Mouse (Mus musculus) kidney, adult 8-10 months (tissue): ENCODE data around the gene Nxph4.

Experiments
- DNase-seq, 2 experiments: peaks; one replicate each; pipeline ENCODE4 v3.0.0; 2022

Nxph4 gene

DNA sequence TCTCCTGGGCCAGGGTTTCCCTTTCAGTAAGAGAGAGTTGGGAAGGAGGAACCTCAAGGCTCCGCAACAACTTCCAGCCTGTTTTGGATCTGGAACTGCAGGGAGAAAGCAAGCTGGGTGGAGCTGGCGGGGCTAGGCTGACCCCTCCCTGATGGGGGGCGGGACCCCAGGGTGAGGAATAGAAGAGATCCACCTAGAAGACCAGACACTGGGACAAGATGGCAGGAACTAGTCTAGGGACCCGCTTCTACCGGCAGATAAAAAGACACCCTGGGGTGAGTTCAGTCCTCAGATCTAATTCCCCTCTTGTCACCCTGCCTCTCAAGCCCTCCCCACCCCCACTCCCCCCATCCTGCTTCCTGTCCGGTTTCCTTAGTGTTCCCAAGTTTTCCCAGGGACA, 19.6 kb downstream of the Nxph4 start, which contains the start of gene Ndufa4l2:
TSS of gene Ndufa4l2 (plus strand) at position 204 of the 400 bp plus-strand sequence.
- no peak for DNase-seq

- no peak for DNase-seq
Observed at GRCm38 (mm10) chr10:127514111-127514698, 20.2 kb downstream of the Nxph4 start.

GRCm38 (mm10) chr10:127513501-127514091, 20.8 kb downstream of the Nxph4 start:
- DNase-seq: no peak

- DNase-seq: peak; percentile 86 to 96
Observed at GRCm38 (mm10) chr10:127512813-127513212, 21.5 kb downstream of the Nxph4 start.

DNA sequence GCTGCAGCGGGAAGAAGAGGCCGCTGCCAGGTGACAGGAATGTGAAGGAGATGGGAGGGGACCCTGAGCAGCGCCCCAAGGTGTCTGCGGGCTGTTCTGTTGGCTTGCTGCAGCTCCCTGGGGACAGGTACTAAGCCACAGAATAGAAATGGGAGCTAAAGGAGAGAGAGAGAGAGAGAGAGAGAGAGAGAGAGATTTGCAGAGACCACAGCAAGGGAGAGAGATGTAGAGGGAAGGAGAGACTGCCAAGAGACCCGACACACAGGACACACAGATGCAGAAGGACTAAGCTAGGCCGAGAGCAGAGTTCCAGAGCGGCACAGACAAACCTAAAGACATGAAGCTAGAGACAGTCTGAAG, 22.1 kb downstream of the Nxph4 start:
- DNase-seq: no peak

DNA sequence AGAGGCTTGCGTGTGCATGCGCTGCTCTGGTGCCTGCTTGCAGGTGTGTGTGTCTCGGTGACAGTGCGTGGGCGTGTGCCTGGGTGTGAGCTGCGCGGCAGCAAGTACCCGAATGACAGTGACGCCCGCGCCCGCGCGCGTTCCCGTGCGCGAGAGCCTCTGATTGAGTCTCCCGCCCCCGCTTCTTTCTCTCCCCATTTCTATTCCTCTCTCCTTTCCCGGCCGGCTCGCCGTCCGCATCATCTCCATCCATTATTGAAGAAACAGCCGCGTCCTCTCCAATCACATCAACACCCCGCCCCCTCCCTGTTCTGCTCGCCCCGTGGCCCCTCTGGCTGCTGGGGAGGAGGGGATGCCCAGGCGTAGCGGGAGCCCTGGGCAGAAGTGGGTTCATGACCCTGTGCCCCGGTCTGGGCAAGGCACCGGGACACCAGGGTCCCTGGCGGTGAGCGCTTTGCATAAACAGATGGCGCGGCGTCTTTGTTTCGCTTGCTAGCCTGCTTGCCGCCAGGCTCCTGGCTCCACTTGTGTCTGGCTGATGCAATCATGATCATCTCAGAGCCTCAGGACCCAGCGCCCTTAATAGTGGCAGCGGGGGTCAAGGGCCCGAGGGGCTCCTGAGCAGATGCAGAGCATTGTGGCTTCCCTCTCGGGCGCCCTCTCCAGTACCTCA, 22.6 kb downstream of the Nxph4 start:
- DNase-seq: no peak

- no peak for DNase-seq
Observed at GRCm38 (mm10) chr10:127510895-127511617, 23.3 kb downstream of the Nxph4 start.

DNA sequence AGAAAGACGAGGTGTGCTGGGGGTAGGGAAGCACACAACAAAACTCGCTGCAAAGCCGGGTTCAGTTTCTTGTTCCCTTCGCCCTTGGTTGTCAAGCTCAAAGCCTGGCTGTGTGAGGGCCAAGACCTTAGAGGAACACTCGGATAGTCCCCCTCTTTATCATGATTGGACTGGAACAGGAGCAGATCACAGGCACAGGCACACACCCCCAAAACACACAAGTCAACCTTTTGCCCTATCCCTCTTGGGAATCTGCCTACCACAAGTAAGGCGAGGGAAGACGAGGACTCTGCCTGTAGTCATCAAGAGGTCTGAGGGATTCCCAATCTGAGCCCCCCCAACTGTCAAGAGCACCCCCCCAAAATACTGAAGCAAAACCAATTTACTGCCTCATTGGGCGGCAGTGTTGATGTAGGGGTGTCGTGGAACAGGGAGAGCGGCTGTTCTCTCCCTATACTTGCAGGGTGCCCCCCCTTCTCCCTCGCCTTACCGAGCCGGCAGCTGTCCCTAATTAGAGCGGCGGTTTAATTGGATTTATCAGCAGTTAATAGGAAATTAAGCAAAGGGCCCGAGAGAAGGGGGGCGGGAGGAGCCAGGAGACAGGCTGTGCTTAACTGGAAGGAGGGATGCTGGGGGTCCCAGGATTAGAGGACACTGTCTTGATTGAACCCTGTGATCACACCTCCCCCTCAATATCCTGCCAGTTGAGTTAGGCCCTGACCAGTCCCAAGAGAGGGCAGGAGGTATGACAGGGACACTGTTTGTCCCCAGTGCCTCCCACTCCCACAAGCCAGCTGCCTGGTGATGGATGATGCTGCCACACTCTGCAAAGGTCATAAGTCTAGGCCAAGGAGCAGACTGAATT, 24.3 kb downstream of the Nxph4 start:
- DNase-seq: no peak

- peak; percentile 73 to 87 for DNase-seq
Observed at GRCm38 (mm10) chr10:127509051-127509836, 25.1 kb downstream of the Nxph4 start.

GRCm38 (mm10) chr10:127508239-127508638, 26.1 kb downstream of the Nxph4 start:
- DNase-seq: peak; percentile 59 to 77

- DNase-seq: no peak
Observed at GRCm38 (mm10) chr10:127500894-127501893, 33.2 kb downstream of the Nxph4 start, which contains the start of gene Stac3. Gene Stac3, plus strand, starts transcription at chr10:127501686.

GRCm38 (mm10) chr10:127500042-127500441, 34.3 kb downstream of the Nxph4 start:
- no peak for DNase-seq

DNA sequence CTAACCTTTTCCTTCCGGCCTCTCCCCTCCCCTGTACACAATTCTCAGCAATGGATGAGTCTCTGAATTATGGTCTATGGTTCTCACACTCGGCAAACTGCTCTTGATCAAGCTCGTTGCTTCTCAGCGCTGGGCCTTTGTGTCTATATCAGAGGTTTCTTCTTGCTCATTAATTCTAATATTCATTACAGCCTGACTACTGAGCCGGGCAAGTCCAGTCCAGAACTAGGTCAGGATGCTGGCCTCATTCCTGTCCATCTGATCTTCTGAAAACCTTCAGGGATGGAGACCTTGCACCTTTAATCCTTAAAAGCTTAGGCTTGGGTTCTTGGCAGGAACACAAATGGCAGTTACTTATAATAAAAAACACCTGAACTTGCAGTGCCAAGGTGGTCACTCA, 34.8 kb downstream of the Nxph4 start:
- no peak for DNase-seq

DNA sequence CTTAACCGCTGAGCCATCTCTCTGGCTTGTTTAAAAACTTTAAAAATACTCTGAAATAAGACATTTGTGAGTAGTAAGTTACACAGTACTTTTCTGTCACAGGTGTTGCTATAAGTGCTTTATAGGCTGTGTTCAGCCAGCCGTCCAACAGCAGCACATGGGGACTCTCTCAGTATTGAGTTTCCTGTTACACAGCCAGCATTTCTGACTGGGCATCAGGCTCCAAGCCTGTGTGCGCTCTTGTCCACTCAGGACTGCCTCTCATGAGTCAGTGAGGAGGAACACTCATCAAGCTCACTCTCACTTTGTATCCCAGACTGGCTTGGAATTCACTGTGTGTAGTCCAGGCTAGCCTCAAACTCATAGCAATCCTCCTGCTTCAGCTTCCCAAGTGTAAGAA, 38.2 kb downstream of the Nxph4 start:
- no peak for DNase-seq

DNA sequence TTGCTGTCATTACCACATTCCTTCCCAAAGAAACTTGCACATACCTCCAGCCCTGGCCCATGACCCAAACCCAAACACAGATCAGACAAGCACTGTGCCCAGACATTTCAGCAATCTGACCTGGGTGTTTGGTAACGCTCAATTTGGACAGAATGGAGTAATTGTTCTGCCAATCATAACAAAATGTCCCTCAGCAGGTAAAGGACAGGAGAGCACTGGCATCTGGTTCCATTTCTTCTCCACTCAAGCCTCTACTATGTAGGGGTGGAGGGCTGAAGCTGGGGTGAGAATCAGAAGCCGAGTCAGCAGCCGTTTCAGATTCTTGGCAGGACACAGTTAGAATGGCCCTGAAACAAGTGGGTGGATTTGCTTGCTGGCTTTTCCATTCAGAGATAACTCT, 42.2 kb downstream of the Nxph4 start:
- no peak for DNase-seq

GRCm38 (mm10) chr10:127491128-127491512, 43.2 kb downstream of the Nxph4 start:
- DNase-seq: no peak

- DNase-seq: no peak
Observed at GRCm38 (mm10) chr10:127490160-127491127, 43.9 kb downstream of the Nxph4 start.

DNA sequence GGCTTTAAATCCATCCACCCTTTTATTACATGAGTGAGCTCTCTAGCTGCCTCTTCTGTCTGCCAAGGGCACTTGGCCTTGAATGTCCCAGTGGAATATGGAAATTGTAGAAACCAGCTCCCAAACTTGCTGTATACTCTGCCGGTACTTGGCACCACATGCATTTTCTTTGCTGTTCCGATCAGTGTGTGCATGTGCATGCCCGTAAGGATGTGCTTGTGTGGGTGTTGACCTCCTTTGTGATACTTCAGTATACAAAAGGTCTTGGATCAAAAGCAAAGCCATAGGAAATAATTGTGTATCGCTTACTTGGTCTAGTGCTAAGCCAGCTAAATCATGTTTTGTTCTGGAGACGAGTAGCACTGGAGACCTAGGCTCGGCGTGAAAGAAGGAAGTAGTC, 45.5 kb downstream of the Nxph4 start:
- no peak for DNase-seq

- DNase-seq: no peak
Observed at GRCm38 (mm10) chr10:127485235-127485634, 49.1 kb downstream of the Nxph4 start.
